In genomic region chr13:46619633-46620032, GRCm38 (mm10) we compare ENCODE assay signal across 8 mouse cellular contexts. TPM values are rescaled to one million over a fixed set of nuclear protein-coding genes. Genes with fewer than 3 reads are reported as not detected.
DNase-seq lines count a peak whose midpoint lies in the region; ATAC-seq lines count a peak whose summit lies in the region.

No protein-coding gene starts in this region.

- H3K4me1 ChIP-seq in kidney, embryonic 16.5 days (ENCODE audit: insufficient read depth, low read length) = peaks cover 17% of the 10 kb centered on the region; the same call in 1 of the 2 replicates
- H3K4me1 ChIP-seq in hindbrain, embryonic 14.5 days (replicated peaks; ENCODE audit: control insufficient read depth, insufficient read depth, low read length) = peaks cover 6% of the 10 kb centered on the region
- peaks cover 10% of the 10 kb centered on the region for H3K4me1 ChIP-seq in stomach, embryonic 14.5 days (ENCODE audit: control insufficient read depth, insufficient read depth, low read length)

- H3K9me3 ChIP-seq in kidney, embryonic 16.5 days (ENCODE audit: low read length) = no peaks in the 10 kb centered on the region
- H3K9me3 ChIP-seq in hindbrain, embryonic 14.5 days (ENCODE audit: control insufficient read depth, low read length) = no peaks in the 10 kb centered on the region
- H3K9me3 ChIP-seq in stomach, embryonic 14.5 days (ENCODE audit: control insufficient read depth, low read depth, low read length) = no peaks in the 10 kb centered on the region

- H3K4me3 ChIP-seq in kidney, embryonic 16.5 days (ENCODE audit: low read length) = peak overlapping the region; percentile 19
- no peak overlapping the region for H3K4me3 ChIP-seq in hindbrain, embryonic 14.5 days (replicated peaks; ENCODE audit: low read length)
- H3K4me3 ChIP-seq in stomach, embryonic 14.5 days (ENCODE audit: low read depth, low read length) = peak overlapping the region; percentile 1; the same call in 1 of the 2 replicates

- no peak overlapping the region for H3K27ac ChIP-seq in kidney, embryonic 16.5 days (ENCODE audit: low read length)
- H3K27ac ChIP-seq in hindbrain, embryonic 14.5 days = no peak overlapping the region
- H3K27ac ChIP-seq in stomach, embryonic 14.5 days (ENCODE audit: low read length) = 0 out of 2 replicates have a peak overlapping the region, but pooled peaks have one; percentile 27

- 11% methylated on average over 11 of the region's 11 CpGs for WGBS in kidney, embryonic 16.5 days
- WGBS in hindbrain, embryonic 14.5 days = 42% methylated on average over 11 of the region's 11 CpGs
- WGBS in stomach, embryonic 14.5 days = 17% methylated on average over 11 of the region's 11 CpGs

- H3K9ac ChIP-seq in kidney, embryonic 16.5 days (replicated peaks; ENCODE audit: low read length) = 0 out of 2 replicates have a peak overlapping the region, but pooled peaks have one; percentile 38
- no peak overlapping the region for H3K9ac ChIP-seq in hindbrain, embryonic 14.5 days
- no peak overlapping the region for H3K9ac ChIP-seq in stomach, embryonic 14.5 days (replicated peaks; ENCODE audit: low read depth, low read length)

- ATAC-seq in kidney, embryonic 16.5 days (ENCODE audit: low FRiP score, low TSS enrichment) = peak; percentile 42; the same call in 1 of the 2 replicates
- ATAC-seq in hindbrain, embryonic 14.5 days (ENCODE audit: low FRiP score) = no peak
- no peak for ATAC-seq in stomach, embryonic 14.5 days (ENCODE audit: insufficient number of reproducible peaks, insufficient read depth, low FRiP score, low read depth)

- no peaks in the 10 kb centered on the region for H3K36me3 ChIP-seq in kidney, embryonic 16.5 days (ENCODE audit: insufficient read depth, low read length)
- H3K36me3 ChIP-seq in hindbrain, embryonic 14.5 days (replicated peaks; ENCODE audit: control insufficient read depth, insufficient read depth) = no peaks in the 10 kb centered on the region
- H3K36me3 ChIP-seq in stomach, embryonic 14.5 days (ENCODE audit: control insufficient read depth, insufficient read depth, low read length) = no peaks in the 10 kb centered on the region

- H3K27me3 ChIP-seq in kidney, embryonic 16.5 days (ENCODE audit: insufficient read depth, low read length) = no peaks in the 10 kb centered on the region
- no peaks in the 10 kb centered on the region for H3K27me3 ChIP-seq in hindbrain, embryonic 14.5 days (ENCODE audit: control insufficient read depth, insufficient read depth, low read length)
- H3K27me3 ChIP-seq in stomach, embryonic 14.5 days (ENCODE audit: control insufficient read depth, insufficient read depth, low read length) = no peaks in the 10 kb centered on the region

- peak overlapping the region; percentile 40 for H3K4me2 ChIP-seq in kidney, embryonic 16.5 days (replicated peaks; ENCODE audit: low read depth, low read length)
- H3K4me2 ChIP-seq in hindbrain, embryonic 14.5 days (replicated peaks) = peak overlapping the region; percentile 21; the same call in 1 of the 2 replicates
- H3K4me2 ChIP-seq in stomach, embryonic 14.5 days (replicated peaks; ENCODE audit: low read depth, low read length) = peak overlapping the region; percentile 24

- no peak for DNase-seq in kidney, adult 11 months
- DNase-seq in embryo, embryonic 10.5 days (ENCODE audit: low spot score) = peak; percentile 50
- DNase-seq in hindbrain, embryonic 14.5 days (ENCODE audit: low spot score) = no peak
- DNase-seq in lung, postnatal 14 days = peak; percentile 15
- DNase-seq in right cerebral cortex, postnatal 36 days (ENCODE audit: low spot score in 2 of 2) = no peak
- DNase-seq in adrenal gland, adult 8-10 months = no peak

RNA-seq across cellular contexts. Expression of gene Fam8a1, which starts 49.7 kb away (rescaled TPM):
- 7.1 and 8.1 TPM in 2 replicates for polyA plus RNA-seq in kidney, embryonic 16.5 days (2015; fragmentation: Nextera tagmentation; extraction: Ambion mirVana)
- polyA plus RNA-seq in hindbrain, embryonic 14.5 days (2014; fragmentation: Nextera tagmentation; extraction: Ambion mirVana) = 15.4 and 17.4 TPM in 2 replicates
- polyA plus RNA-seq in stomach, embryonic 14.5 days (2014; fragmentation: Nextera tagmentation; extraction: Ambion mirVana) = 9.7 and 9.9 TPM in 2 replicates
- 10 to 100 TPM; 47.2 to 57.8 (median 53.3) TPM for total RNA-seq in adrenal gland, adult 8-10 months (2022)

Comparison
In these comparisons a context has a peak if more than half of its experiments do, and no peak if none do; other contexts are left out.
1. DNase-seq: peak in embryo, embryonic 10.5 days (single experiment) and lung, postnatal 14 days (single experiment); none in kidney, adult 11 months (single experiment), hindbrain, embryonic 14.5 days (single experiment), right cerebral cortex, postnatal 36 days (0 of 2) and adrenal gland, adult 8-10 months (single experiment).
2. Peak in every context shown above with its lines, with median percentiles within 50 percentile points of each other: H3K4me2 ChIP-seq.